Mouse (Mus musculus) erythroid progenitor cell, adult 5-6 weeks (primary cell): ENCODE results near the gene Ttc39b. TPM values are rescaled to one million over a fixed set of nuclear protein-coding genes. Genes with fewer than 3 reads are reported as not detected.
A peak's percentile ranks its signal among the peaks of the same experiment; 100 is the strongest.

Experiments used
- ATAC-seq: replicated peaks from 2 replicates; pipeline ENCODE4 v1.8.0; 2016; ENCODE audit warnings: moderate number of reproducible peaks, mild to moderate bottlenecking, moderate TSS enrichment, inconsistent platforms; ENCODE audit not compliant: poor library complexity, low FRiP score, severe bottlenecking
- total RNA-seq, 2 experiments: library from RNA; stranded (forward) in 1 of 2; stranded (reverse) in 1 of 2; fragments of 150-400 nt in 1 of 2; fragments of 186-747, 209-891 nt in 1 of 2; gene quantifications; 2 replicates each; pipeline versions ENCODE4 v1.2.3 to v1.2.4; 2015 to 2017; ENCODE audit warnings: low replicate concordance in 2 of 2

The Ttc39b gene
- total RNA-seq (2015; ENCODE audit: low replicate concordance), result 0.84 and 1.1 TPM in 2 replicates
- 1.0 and 1.4 TPM in 2 replicates for total RNA-seq (2017; ENCODE audit: low replicate concordance)

- peak; percentile 97 for ATAC-seq
These were observed at the start of gene Ttc39b for GRCm38 (mm10) chr4:83323910-83324684. Ttc39b (minus strand) TSS chr4:83324255.

DNA sequence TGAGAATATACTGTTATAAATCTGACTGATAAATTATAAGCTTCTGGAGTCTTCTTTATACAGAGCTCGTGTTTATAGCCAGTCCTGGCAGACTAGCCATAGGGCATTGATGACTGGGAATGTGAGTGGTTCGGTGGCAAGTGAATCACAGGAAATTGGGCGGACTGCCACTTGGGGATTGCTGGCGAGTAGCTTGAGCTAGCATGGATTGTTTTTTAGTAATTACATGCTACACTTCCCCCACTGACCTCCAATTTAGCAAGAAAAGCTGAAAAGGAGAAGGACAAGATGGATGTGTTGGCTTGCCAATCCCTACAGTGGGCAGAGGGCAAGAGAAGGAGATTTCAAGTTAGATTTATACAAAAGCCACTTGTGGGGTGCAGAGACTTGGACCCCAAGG lies 49.3 kb upstream of the Ttc39b start:
- no peak for ATAC-seq

GRCm38 (mm10) chr4:83357738-83358137 lies 33.7 kb upstream of the Ttc39b start:
- no peak for ATAC-seq

DNA sequence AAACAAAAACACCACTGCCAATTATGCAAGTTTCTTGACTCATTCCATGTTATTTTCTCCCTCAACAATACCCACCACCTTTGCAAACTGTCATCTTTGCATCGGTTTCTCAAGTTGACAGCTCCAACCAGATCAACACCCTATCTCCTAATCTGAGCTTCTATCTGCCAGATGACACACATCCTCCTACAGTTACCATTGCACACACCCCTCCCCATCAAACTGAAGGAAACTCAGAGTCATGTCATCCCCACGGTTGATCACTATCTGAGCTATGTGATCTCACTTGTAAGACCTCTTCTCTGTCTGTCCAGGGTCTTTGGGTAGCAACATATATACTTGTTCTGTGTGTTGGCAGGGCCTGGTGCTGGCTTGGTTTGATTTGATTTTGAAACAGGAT lies 30.7 kb upstream of the Ttc39b start:
- ATAC-seq, result no peak

DNA sequence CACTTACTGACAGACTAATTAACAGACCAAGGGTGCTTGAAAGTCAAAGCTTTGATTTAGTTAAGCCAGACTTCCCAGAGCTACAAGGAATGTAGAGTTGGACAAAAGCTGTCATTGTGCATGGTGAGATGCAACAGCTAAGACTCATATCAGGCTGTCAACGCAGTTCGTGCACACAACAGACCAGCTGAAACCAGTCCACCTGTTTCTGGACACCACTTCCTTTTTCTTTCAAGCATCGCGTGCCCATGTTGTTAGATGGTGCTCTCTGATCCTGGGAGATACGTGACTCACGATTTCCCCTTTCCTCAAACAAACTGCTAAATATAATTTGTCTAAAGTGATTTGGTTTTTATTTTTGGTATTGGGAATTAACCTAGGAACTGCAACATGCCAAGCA lies 29.9 kb upstream of the Ttc39b start:
- ATAC-seq, result no peak

GRCm38 (mm10) chr4:83353276-83353675 lies 29.2 kb upstream of the Ttc39b start:
- no peak for ATAC-seq

DNA sequence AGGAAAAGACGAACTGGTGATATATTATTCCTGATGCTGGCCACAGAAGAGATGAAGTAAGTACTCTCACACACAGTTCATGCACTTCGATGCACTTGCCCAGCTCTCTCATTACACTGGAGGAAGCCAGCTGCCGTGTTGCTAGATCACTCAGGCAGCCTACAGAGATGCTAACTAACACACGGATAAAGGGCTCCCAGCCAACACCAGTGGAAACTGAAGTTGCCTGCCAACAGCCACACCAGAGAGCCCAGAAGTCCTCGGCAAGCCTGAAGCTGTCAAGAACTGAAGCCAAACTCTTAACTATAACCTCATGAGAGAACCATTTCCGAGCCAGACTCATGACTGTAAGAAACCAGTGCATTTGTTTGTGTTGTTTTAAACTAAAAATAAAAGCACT lies 26.7 kb upstream of the Ttc39b start:
- no peak for ATAC-seq

DNA sequence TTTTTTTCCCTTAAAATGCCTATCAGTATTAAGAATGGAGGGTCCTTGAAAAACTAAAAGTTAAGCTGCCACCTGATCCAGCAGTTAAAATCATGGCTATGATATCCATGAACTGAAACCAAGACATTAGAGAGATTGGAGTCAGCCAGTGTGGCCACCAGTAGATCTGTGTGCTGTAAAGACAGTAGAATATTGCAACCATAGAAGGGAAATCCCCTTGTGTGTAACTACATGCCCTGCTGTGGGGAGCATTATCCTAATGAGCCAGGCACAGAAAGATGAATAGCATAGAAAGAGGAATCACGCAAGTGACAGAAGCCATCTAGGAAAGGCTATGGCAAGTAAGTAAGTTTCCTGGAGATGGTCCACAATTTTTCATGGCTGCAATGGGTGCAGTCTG lies 24.9 kb upstream of the Ttc39b start:
- no peak for ATAC-seq

DNA sequence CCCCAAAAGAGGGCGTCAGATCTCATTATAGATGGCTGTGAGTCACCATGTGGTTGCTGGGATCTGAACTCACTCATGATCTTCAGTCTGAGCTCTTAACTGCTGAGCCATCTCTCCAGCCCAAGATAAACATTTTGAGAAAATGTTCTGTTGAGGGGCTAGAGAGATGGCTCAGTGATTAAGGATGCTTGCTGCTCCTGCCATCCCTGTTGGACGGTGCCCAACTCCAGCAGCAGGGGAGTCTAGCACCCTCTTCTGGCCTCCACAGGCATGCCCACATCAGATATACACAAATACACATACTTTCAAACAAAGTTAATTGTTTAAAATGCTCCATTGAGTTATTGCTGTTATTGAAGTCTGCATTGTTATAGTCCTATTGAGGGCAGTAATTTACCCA lies 19.8 kb upstream of the Ttc39b start:
- ATAC-seq, result no peak

DNA sequence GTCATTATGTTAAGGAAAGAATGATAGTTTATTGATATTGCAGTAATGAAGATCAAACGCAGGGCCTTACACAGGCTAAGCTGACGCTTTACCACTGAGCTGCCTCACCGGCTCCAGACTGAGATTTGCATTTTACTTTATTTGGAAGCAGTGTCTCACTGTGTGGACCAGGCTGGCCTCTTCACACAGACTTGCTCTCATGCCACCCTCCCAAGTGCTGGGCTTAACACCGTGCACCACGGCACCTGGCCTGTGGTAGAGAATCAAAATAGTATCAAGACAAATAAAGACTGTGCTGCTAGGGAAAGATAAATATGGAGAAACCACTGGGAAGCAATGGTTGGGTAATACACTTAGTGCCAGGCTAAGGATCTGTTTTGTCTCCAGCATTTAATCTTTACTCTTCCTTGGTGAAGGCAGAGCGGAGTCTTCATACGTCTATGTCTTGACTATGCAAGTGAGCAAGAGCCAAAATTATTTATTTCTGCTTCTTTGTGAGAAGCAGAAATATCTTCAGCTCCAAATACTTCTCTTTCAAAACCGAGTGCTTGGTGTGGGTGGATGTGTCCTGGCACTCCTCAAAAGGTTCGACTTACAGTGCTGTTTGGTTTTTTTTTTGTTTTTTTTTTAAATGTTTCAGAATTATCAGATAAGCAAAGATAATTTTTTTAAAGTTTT lies 19.2 kb upstream of the Ttc39b start:
- no peak for ATAC-seq

DNA sequence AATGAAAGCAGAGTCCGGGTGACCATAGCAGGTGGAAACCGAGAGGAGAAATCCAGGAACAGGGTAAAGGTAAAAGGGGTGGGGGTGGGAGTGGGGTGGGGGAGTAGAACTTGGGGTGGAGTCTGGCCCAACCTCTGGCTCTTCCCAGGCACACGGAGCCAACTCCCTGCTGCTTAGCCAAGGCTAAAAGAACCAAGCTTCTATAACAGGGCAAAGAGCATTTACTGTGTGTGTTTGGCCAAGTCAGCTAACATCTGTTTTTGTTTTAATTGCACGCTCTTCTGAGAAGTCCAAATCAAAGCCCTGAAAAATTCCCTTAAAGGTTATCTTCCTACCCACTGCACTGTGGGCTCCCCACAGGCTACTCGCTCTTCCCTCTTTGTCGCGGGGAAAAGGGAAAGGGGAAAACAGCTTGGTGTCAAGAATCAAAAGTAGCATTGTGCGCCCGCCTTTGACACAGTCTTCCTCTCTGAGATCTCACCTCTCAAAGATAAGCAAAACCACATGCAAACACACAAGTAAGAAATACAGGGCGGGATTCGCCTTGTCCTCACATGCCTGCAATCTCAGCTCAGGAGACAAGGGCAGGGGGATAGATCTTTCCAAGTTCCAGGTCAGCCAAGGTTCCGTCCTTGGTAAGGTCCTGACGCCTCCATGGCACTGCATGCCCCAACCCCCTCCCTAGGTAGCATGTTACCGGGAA lies 18.4 kb upstream of the Ttc39b start:
- ATAC-seq, result no peak

DNA sequence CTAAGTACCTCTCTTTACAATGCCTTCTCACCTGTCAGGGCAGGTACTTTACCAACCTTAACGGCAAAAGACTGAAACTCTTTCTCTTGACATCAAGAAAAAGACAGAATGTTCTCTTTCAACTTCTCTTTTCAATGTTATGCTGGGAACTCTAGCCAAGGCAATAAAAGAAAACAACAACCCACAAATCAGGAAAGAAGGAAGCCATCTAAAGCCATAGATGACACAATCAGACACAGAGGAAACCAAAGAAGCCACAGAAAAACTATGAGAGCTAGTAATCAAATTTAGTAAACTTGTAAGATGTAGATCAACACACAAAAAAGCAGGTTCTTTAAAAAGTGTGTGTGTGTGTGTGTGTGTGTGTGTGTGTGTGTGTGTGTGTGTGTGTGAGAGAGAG lies 15.3 kb upstream of the Ttc39b start:
- ATAC-seq, result no peak

DNA sequence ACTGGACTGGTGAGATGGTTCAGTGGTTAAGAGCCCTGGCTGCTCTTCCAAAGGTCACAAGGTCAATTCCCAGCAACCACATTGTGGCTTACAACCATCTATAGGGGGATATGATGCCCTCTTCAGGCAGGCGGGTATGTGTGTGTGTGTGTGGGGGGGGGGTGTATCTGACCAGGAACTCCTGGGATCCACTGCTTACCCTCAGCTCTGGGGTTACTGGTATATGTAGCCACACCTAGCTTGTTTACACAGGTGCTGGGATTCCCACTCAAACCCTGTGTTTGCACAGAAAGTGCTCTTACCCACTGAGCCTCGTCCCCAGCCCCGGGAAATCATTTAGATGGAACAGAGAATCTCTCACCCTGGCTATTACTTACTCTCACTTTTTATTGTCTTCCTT lies 13.7 kb upstream of the Ttc39b start:
- ATAC-seq, result no peak

GRCm38 (mm10) chr4:83330369-83330768 lies 6.3 kb upstream of the Ttc39b start:
- ATAC-seq, result no peak

DNA sequence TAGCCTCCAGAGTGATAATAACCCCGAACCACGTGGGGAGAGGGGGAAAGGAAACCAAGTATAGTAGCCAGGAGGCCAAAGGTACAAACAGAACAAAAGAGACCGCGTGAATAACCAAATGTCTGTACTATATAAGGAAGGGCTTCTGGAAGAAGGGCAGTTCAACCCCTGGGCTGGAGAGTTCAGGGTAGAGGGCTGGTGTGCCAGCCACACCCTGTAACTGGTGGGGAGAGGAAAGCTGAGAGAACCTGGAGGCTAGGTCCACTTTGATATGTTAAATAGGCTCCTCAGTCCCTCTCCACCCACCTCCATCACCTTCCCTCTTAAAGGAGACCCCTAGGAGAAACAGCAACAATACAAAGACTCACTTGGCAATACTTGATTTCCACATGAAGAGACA lies 5.6 kb upstream of the Ttc39b start:
- no peak for ATAC-seq

DNA sequence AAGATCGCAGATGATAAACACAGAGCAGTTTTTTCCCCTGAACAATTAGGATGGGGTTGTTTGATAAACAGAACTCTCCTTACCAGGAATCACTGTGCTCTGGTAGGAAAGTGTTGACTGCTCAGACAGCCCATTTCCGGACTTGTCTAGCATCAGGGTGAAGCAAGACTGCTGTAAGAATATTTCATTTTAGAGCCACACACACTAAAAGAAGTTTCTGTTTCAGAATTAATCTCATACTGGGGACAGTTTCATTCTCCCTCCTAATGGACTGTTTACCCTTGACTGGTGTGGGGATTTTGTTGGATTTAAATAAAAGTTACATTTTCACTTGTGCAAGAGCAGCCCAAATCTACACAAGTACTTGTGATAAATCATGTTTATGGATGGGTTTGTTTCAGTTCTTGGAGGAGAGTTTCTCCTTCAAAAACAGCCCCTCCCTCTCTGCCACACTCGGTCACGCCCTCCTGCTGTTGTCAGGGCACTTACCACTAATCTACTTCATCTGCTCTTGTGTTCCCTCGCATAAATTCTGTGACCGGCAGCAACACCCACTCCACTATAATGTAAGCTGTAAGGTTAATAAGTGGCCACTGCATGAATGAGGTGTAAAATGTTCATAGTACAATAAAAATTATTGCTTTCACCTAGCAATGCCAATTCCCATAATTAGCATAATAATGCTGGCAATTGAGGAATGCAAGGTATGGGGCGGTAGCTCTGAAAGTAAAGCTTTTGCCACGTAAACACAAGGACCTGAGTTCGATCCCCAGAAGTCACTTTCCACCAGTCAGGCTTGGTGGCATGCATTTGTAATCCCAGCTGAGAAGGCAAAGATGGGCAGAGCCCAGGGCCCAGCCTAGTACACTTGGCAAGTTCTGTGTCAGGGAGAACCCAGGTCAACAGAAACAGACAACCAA lies 4.2 kb upstream of the Ttc39b start:
- no peak for ATAC-seq

DNA sequence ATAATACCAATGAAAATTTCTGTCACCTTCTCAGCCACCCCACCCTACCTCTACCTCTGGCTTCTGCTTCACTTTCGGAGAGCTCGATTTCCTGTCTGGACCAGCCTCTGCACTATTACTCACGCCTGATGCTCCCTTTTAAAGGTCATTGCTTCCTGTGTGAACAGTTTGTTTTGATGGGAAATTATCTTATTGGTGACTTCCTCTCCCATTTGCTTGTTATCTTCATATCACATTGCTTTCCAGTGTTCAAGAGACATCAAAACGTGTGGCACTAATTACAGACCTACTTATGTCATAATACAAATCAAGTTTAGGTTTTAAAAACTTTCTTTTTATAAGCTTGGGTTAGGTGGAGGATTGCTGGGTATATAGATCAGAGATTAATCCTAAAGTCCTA lies 3.5 kb upstream of the Ttc39b start:
- no peak for ATAC-seq

GRCm38 (mm10) chr4:83325366-83325765 lies 1.3 kb upstream of the Ttc39b start:
- no peak for ATAC-seq

DNA sequence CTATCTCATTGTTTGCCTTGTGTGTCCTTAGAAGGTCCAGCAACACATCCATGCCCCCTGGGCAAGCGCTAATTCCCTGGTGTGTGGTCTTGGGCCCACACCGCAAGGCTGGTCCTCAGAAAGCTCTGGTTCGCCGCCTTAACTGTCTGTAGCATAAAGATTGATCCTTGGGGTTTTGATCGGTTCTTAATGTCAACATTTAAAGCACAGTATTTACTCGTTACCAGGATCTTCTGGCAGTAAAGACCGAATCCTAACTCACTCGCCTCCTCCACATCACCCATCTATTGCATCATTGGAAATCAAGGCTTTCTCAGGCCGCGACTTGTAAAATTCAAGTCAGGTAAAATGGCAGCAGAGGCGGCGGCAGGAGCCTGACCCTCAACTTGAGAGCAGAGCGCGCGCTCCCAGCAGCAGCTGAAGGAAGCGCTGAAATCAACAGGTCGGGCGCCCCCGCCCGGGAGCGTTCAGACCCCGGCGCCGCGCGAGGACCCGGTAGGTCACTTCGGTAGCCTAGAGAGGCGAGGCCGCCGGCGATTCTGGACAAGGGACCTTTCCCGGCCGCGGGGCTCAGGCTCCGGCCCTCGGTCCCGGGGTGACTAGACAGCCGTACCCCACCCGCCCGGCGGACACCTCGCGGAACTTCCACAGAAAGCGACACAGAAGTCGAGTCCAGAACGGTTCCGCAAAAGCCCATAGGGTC lies 703 bp downstream of the Ttc39b start:
- ATAC-seq, result no peak
